Mouse (Mus musculus): ENCODE data around the gene Lig1. TPM values are rescaled to one million over a fixed set of nuclear protein-coding genes. Genes with fewer than 3 reads are reported as not detected.

Lig1 gene
- total RNA-seq (2012; rRNA removed) = 82.4 and 86.2 TPM in 2 replicates
- 34.8 and 42.0 TPM in 2 replicates for total RNA-seq (2014; rRNA removed)
- 163 and 204 TPM in 2 replicates for polyA plus RNA-seq (2012; ENCODE audit: insufficient read length, low read depth)

- peaks cover 23% of the 10 kb centered on the region for H3K79me2 ChIP-seq (replicated peaks; ENCODE audit: control insufficient read depth, extremely low read depth, insufficient read depth, poor library complexity, severe bottlenecking)
- TF ChIP-seq JUN (IDR thresholded peaks at IDR 0.05; ENCODE audit: insufficient read depth, low read depth, low read length) = no peak
- no peak for TF ChIP-seq ZKSCAN1 (IDR thresholded peaks at IDR 0.05; ENCODE audit: borderline replicate concordance, low read depth, low read length)
- TF ChIP-seq JUND (conservative IDR thresholded peaks at IDR 0.05; ENCODE audit: low read depth, low read length) = no peak
- no peak for TF ChIP-seq TBP (conservative IDR thresholded peaks at IDR 0.05; ENCODE audit: low read depth, low read length)
- TF ChIP-seq CHD1 (IDR thresholded peaks at IDR 0.05; ENCODE audit: low read depth, low read length) = no peak
- H3K9ac ChIP-seq (ENCODE audit: insufficient read depth, low read depth) = peak within 1 kb of the TSS; percentile 93
- H3K4me3 ChIP-seq (replicated peaks in 1 of 3; ENCODE audit: low read depth in 2 of 3, low read length in 2 of 3, poor library complexity in 1 of 3) = peak within 1 kb of the TSS; percentile 75 to 98 (median 76)
- H3K4me1 ChIP-seq (ENCODE audit: control insufficient read depth in 1 of 2, insufficient read depth in 2 of 2) = peaks cover 9 to 19% of the 10 kb centered on the region in 2 experiments
- in situ Hi-C loops (cut with MboI; ENCODE audit: low pct_ligation_motif_present, low pct_unique_long_range_greater_than_20kb, low sequenced_read_pairs) (loop anchor here (25.0 kb wide), 1 partner anchor 215 kb away; the partner anchor contains the start of gene Mzf1), dilution Hi-C loops (cut with MboI; ENCODE audit: extremely low pct_ligation_motif_present, extremely low pct_unique_long_range_greater_than_20kb, low sequenced_read_pairs) (no loop called here)
- DNase-seq (ENCODE audit: extremely low read depth) = no peak
- peak within 1 kb of the TSS; percentile 89; the same call in 1 of the 2 replicates for H3K27ac ChIP-seq (ENCODE audit: insufficient read depth, low read depth)
- H3K36me3 ChIP-seq (replicated peaks in 1 of 2; ENCODE audit: control insufficient read depth in 1 of 2, insufficient read depth in 1 of 2, low read length in 1 of 2) = peaks cover 25 to 67% of the 10 kb centered on the region in 2 experiments
- no peaks in the 10 kb centered on the region for H3K9me3 ChIP-seq (replicated peaks; ENCODE audit: low read length)
- H3K27me3 ChIP-seq (replicated peaks) = no peaks in the 10 kb centered on the region
- peak within 1 kb of the TSS; percentile 45 for H3K4me2 ChIP-seq (ENCODE audit: insufficient read depth, low read depth, poor library complexity, severe bottlenecking)
These were observed at the start of gene Lig1 for GRCm38 (mm10) chr7:13277081-13277480. Gene Lig1, plus strand, starts transcription at chr7:13277283.

- peaks cover 0 to 13% of the 10 kb centered on the region in 2 experiments; a peak in 2 of 4 replicates for H3K4me1 ChIP-seq (ENCODE audit: control insufficient read depth in 1 of 2, insufficient read depth in 2 of 2)
- in situ Hi-C loops (cut with MboI; ENCODE audit: low pct_ligation_motif_present, low pct_unique_long_range_greater_than_20kb, low sequenced_read_pairs) = no loop called here
- H3K4me2 ChIP-seq (ENCODE audit: insufficient read depth, low read depth, poor library complexity, severe bottlenecking) = no peak overlapping the region
- no peaks in the 10 kb centered on the region for H3K79me2 ChIP-seq (replicated peaks; ENCODE audit: control insufficient read depth, extremely low read depth, insufficient read depth, poor library complexity, severe bottlenecking)
- no peak overlapping the region for H3K4me3 ChIP-seq (replicated peaks in 1 of 3; ENCODE audit: low read depth in 2 of 3, low read length in 2 of 3, poor library complexity in 1 of 3)
- no peak overlapping the region for H3K27ac ChIP-seq (ENCODE audit: insufficient read depth, low read depth)
- no peak for DNase-seq (ENCODE audit: extremely low read depth)
- dilution Hi-C loops (cut with MboI; ENCODE audit: extremely low pct_ligation_motif_present, extremely low pct_unique_long_range_greater_than_20kb, low sequenced_read_pairs) = no loop called here
- H3K27me3 ChIP-seq (replicated peaks) = no peaks in the 10 kb centered on the region
- H3K36me3 ChIP-seq (replicated peaks in 1 of 2; ENCODE audit: control insufficient read depth in 1 of 2, insufficient read depth in 1 of 2, low read length in 1 of 2) = peaks cover 0 to 8% of the 10 kb centered on the region in 2 experiments
- TF ChIP-seq UBTF (IDR thresholded peaks at IDR 0.05; ENCODE audit: low read depth, low read length) (no peak), ELF1 (IDR thresholded peaks at IDR 0.05; ENCODE audit: low read depth, low read length) (no peak), SIN3A (IDR thresholded peaks at IDR 0.05; ENCODE audit: low read length) (no peak), ZNF384 (IDR thresholded peaks at IDR 0.05; ENCODE audit: low read depth, low read length) (no peak), SMC3 (IDR thresholded peaks at IDR 0.05; ENCODE audit: low read depth, low read length) (no peak)
- H3K9ac ChIP-seq (ENCODE audit: insufficient read depth, low read depth) = no peak overlapping the region
- no peaks in the 10 kb centered on the region for H3K9me3 ChIP-seq (replicated peaks; ENCODE audit: low read length)
These were observed 16.1 kb upstream of the Lig1 start for GRCm38 (mm10) chr7:13260746-13261700.

- peaks cover 0 to 8% of the 10 kb centered on the region in 2 experiments for H3K36me3 ChIP-seq (replicated peaks in 1 of 2; ENCODE audit: control insufficient read depth in 1 of 2, insufficient read depth in 1 of 2, low read length in 1 of 2)
- dilution Hi-C loops (cut with MboI; ENCODE audit: extremely low pct_ligation_motif_present, extremely low pct_unique_long_range_greater_than_20kb, low sequenced_read_pairs) (no loop called here), in situ Hi-C loops (cut with MboI; ENCODE audit: low pct_ligation_motif_present, low pct_unique_long_range_greater_than_20kb, low sequenced_read_pairs) (no loop called here)
- no peak overlapping the region for H3K4me3 ChIP-seq (replicated peaks in 1 of 3; ENCODE audit: low read depth in 2 of 3, low read length in 2 of 3, poor library complexity in 1 of 3)
- no peaks in the 10 kb centered on the region for H3K27me3 ChIP-seq (replicated peaks)
- no peak overlapping the region for H3K9ac ChIP-seq (ENCODE audit: insufficient read depth, low read depth)
- no peaks in the 10 kb centered on the region for H3K79me2 ChIP-seq (replicated peaks; ENCODE audit: control insufficient read depth, extremely low read depth, insufficient read depth, poor library complexity, severe bottlenecking)
- no peaks in the 10 kb centered on the region for H3K9me3 ChIP-seq (replicated peaks; ENCODE audit: low read length)
- H3K4me2 ChIP-seq (ENCODE audit: insufficient read depth, low read depth, poor library complexity, severe bottlenecking) = no peak overlapping the region
- TF ChIP-seq MXI1 (IDR thresholded peaks at IDR 0.05; ENCODE audit: low read depth, low read length) (no peak), MYC (IDR thresholded peaks at IDR 0.05; ENCODE audit: low read depth, low read length) (no peak), CTCF (conservative IDR thresholded peaks at IDR 0.05 in 1 of 2, IDR thresholded peaks at IDR 0.05 in 1 of 2; ENCODE audit: low read depth in 2 of 2, low read length in 2 of 2) (no peak), NRF1 (IDR thresholded peaks at IDR 0.05; ENCODE audit: low read depth, low read length) (no peak), POLR2AphosphoS2 (IDR thresholded peaks at IDR 0.05; ENCODE audit: low read depth, low read length) (no peak), IRF4 (IDR thresholded peaks at IDR 0.05; ENCODE audit: low read depth, low read length) (no peak)
- peaks cover 0 to 15% of the 10 kb centered on the region in 2 experiments; a peak in 2 of 4 replicates for H3K4me1 ChIP-seq (ENCODE audit: control insufficient read depth in 1 of 2, insufficient read depth in 2 of 2)
- H3K27ac ChIP-seq (ENCODE audit: insufficient read depth, low read depth) = no peak overlapping the region
- DNase-seq (ENCODE audit: extremely low read depth) = no peak
These were observed 13.2 kb upstream of the Lig1 start for GRCm38 (mm10) chr7:13263851-13264250.
